Mouse (Mus musculus) layer of hippocampus, adult 6 months (tissue): ENCODE results near the gene Sox11. TPM values are rescaled to one million over a fixed set of nuclear protein-coding genes. Genes with fewer than 3 reads are reported as not detected.

Source experiments
- long read RNA-seq, 2 experiments: library from polyadenylated mRNA; unstranded; transcript quantifications; one replicate each; pipeline ENCODE4 v2.0.0; 2019 to 2020
- polyA plus RNA-seq: library from polyadenylated mRNA; unstranded; fragments of <200 nt; fragmentation: Nextera tagmentation; gene quantifications from 2 replicates; pipeline ENCODE4 v1.2.3, GENCODE M21; 2021

Gene Sox11
- 6.1 and 9.4 TPM in 2 replicates for polyA plus RNA-seq
- long read RNA-seq, experiment 1, full-length matches to known transcripts: 43 of 43 reads
- long read RNA-seq, experiment 1, partial matches to known transcripts: 0 of 43 reads
- long read RNA-seq, experiment 1, other reads (novel, unspliced or antisense): 0 of 43 reads
- long read RNA-seq, experiment 2, full-length matches to known transcripts: 2 of 2 reads
- long read RNA-seq, experiment 2, partial matches to known transcripts: 0 of 2 reads
- long read RNA-seq, experiment 2, other reads (novel, unspliced or antisense): 0 of 2 reads

DNA sequence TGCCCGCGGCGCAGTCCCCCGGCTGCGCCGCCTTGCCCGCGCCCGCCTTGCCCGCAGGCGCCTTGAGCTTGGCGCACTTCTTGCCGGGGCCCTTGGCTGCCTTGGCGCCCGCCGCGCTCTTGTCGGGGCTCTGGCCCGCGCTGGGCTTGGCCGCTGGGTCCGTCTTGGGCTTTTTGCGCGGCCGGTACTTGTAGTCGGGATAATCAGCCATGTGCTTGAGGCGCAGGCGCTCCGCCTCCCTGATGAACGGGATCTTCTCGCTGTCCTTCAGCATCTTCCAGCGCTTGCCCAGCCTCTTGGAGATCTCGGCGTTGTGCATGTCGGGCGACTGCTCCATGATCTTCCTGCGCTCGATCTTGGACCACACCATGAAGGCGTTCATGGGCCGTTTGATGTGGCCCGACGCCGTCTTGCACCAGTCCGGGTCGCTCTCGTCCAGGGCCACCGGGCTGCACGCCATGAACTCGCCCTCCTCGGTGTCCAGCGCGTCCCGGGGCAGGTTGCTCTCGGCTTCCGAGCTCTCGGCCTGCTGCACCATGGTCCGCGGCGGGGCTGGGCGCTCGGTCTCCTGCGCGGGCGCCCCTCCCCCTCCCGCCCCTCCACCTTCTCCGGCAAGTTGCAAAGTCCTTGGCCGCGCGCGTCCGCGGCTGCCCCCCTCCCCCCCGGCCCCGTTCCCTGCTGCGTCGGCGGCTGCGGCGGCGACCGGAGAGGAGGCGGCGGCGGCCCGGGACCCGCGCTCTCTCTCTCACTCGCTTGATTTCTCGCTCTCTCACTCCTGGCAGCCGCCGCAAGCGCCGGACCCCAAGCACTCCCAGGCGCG is at the start of gene Sox11:
Gene Sox11 (minus strand): TSS at position 704 of the 820 bp plus-strand sequence.

